Mouse (Mus musculus) gastrocnemius, adult 8-10 months (tissue): ENCODE measurements around the gene Fut1. TPM values are rescaled to one million over a fixed set of nuclear protein-coding genes. Genes with fewer than 3 reads are reported as not detected.

ENCODE experiments used
- DNase-seq, 2 experiments: peaks; one replicate each; pipeline ENCODE4 v3.0.0; 2022; ENCODE audit warnings: low spot score in 2 of 2
- total RNA-seq, 4 experiments: library from RNA; stranded (reverse); gene quantifications; 2 replicates each; pipeline ENCODE4 v1.2.4; 2022

The Fut1 gene
- not detected for total RNA-seq

GRCm38 (mm10) chr7:45617042-45617695 lies at the start of gene Fut1:
Gene Fut1, plus strand, starts transcription at chr7:45617289.
- DNase-seq: no peak

- peak; percentile 87 to 94 for DNase-seq
Measured at GRCm38 (mm10) chr7:45567780-45568516, 49.1 kb upstream of the Fut1 start.

GRCm38 (mm10) chr7:45568601-45569473 lies 48.3 kb upstream of the Fut1 start:
- DNase-seq: no peak

GRCm38 (mm10) chr7:45570103-45570741 lies 46.9 kb upstream of the Fut1 start, which contains the start of gene Bcat2:
Gene Bcat2, plus strand, starts transcription at chr7:45570153.
- peak; percentile 65 to 85 for DNase-seq

GRCm38 (mm10) chr7:45571966-45572365 lies 45.1 kb upstream of the Fut1 start:
- DNase-seq: no peak

GRCm38 (mm10) chr7:45573954-45574353 lies 43.1 kb upstream of the Fut1 start:
- DNase-seq: no peak

GRCm38 (mm10) chr7:45574472-45575379 lies 42.4 kb upstream of the Fut1 start:
- DNase-seq: no peak

- no peak for DNase-seq
Measured at GRCm38 (mm10) chr7:45585923-45586322, 31.2 kb upstream of the Fut1 start.

GRCm38 (mm10) chr7:45587631-45588592 lies 29.2 kb upstream of the Fut1 start:
- no peak for DNase-seq

GRCm38 (mm10) chr7:45589173-45589572 lies 27.9 kb upstream of the Fut1 start:
- DNase-seq: peak; percentile 95 to 97

- DNase-seq: no peak
Measured at GRCm38 (mm10) chr7:45589898-45590297, 27.2 kb upstream of the Fut1 start.

- no peak for DNase-seq
Measured at GRCm38 (mm10) chr7:45590874-45591273, 26.2 kb upstream of the Fut1 start.

- DNase-seq: no peak
Measured at GRCm38 (mm10) chr7:45591880-45592279, 25.2 kb upstream of the Fut1 start.

GRCm38 (mm10) chr7:45593118-45593815 lies 23.8 kb upstream of the Fut1 start:
- peak; percentile 60 to 67 for DNase-seq

GRCm38 (mm10) chr7:45595176-45595575 lies 21.9 kb upstream of the Fut1 start:
- no peak for DNase-seq

GRCm38 (mm10) chr7:45596107-45596506 lies 21.0 kb upstream of the Fut1 start:
- no peak for DNase-seq

- DNase-seq: no peak
Measured at GRCm38 (mm10) chr7:45597013-45597412, 20.1 kb upstream of the Fut1 start.

GRCm38 (mm10) chr7:45597527-45597926 lies 19.6 kb upstream of the Fut1 start:
- DNase-seq: no peak
